Mouse (Mus musculus) left cerebral cortex, adult 2 months (tissue): ENCODE results near the gene Tshr. TPM values are rescaled to one million over a fixed set of nuclear protein-coding genes. Genes with fewer than 3 reads are reported as not detected.
"Not testable (repeated sequence)": the region's sequence is repeated elsewhere in the genome, so short reads cannot be mapped to it uniquely, and the experiment has no call there.

Experiments used
- DNase-seq, 2 experiments: peaks; one replicate each; pipeline ENCODE4 v3.0.0; 2021 to 2022; ENCODE audit warnings: low spot score in 2 of 2, mixed read lengths in 1 of 2; ENCODE audit errors: extremely low spot score in 1 of 2
- H3K27ac ChIP-seq: fragments of 200-600 bp; 2 replicates; pipeline ENCODE4 v1.8.1; 2022
- H3K4me3 ChIP-seq: fragments of 200-600 bp; 2 replicates; pipeline ENCODE4 v1.8.1; 2022
- CTCF ChIP-seq: fragments of 200-600 bp; IDR thresholded peaks from 2 replicates; pipeline ENCODE4 v1.8.1; 2022; ENCODE audit warnings: antibody characterized with exemption, mild to moderate bottlenecking, moderate library complexity
- intact Hi-C: fragments of 180-260 bp; cut with DNase I; formaldehyde crosslinking; loops from one replicate; pipeline ENCODE4 v1.15.1; 2025
- total RNA-seq, 2 experiments: library from RNA; stranded (reverse); gene quantifications; 2 replicates each; pipeline ENCODE4 v1.2.3; 2021

Gene Tshr
- total RNA-seq, 2 experiments from 2014 or later: 0.23 to 0.33 TPM

DNA sequence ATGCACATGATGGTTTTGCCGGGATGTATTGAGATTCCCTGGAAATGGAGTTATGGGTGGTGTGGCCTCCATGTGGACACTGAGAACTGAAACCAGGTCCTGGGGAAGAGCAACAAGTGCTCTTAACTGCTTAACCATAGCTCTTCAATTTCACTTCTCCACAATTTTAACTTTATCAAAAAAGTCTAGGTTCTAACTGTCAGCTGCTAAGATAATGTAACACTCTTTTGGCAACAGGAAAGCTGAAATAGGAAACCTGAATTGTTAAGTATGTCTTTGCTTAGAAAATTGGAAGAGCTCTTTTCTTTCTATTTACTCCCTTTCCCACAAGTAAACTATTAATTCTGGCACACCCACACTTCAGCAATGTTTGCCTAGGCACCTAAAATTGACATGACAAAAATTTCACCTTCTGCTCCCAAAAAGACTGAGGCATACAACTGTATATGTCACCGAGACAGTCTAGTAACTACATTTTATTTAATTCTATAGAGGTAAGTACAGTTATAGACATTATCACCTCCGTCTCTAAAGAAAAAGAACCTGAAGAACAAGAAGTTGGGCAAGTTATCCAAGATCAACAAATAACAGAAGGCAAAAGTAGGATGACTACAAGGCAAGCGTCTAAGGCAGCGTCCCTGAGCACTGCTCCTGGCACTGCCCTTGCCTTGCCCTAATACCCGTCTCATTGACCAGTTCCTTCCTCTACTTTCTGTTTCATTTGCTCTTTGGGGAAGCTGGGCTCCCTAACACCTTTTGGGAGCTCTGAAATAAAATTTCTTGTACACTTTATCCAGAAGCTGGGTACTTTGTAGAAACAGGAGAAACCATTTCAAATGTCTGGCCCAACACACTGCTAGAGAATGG, 197.1 kb downstream of the Tshr start:
- no peak overlapping the region for H3K4me3 ChIP-seq
- DNase-seq: no peak
- no peak overlapping the region for H3K27ac ChIP-seq
- intact Hi-C loops: no loop called here
- no peak for TF ChIP-seq CTCF

DNA sequence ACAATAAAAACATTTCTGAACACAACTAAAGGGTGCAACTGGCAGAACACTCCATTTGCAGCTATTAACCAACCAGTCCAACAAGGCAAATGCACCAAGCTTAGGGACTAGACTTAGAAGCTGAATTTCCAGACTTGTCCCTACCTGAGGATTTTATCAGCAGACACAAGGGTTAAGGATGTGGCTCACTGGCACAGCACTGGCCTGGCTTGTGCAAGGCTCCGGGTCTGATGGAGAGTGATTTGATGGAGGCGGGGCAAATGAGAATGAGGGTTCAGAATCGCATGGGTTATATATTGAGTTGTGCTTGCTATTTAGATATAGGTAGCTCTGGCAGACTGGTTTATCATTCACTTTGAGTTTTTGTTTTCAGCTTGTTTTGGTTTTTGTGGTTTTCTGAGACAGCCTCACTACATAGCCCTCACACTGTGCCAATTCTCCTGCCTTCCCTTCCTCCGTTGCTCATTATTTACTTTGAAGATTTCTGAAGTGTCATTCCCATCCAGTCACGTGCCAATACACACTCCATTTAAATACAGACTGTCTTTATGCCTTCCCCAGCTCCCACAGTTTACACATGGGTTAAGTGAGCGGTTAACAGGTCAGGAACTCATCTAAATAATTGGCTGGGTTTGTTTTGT, 198.1 kb downstream of the Tshr start:
- intact Hi-C loops: no loop called here
- no peak for DNase-seq
- TF ChIP-seq CTCF: no peak
- Histone ChIP-seq H3K27ac (no peak overlapping the region), H3K4me3 (no peak overlapping the region)

DNA sequence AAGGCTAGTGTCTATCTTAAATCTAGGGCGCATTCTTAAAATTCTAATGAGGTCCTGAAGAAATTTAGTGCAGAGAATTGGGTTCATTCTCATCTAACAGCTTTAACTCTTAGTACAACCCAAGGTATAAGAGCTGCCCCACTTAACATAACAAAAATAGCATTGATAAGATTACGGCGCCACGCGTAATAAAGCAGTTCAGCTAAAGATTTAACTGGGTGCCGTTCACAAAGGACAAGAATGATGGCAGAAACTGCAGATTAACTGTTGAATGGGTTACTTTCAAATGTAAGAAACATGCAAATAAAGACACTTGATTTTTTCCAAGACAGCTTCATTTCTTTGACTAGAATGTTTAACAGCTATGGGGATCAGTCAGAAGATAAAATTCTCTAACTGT, 199.0 kb downstream of the Tshr start:
- Histone ChIP-seq H3K4me3 (no peak overlapping the region), H3K27ac (no peak overlapping the region)
- intact Hi-C loops: no loop called here
- no peak for DNase-seq
- no peak for TF ChIP-seq CTCF

DNA sequence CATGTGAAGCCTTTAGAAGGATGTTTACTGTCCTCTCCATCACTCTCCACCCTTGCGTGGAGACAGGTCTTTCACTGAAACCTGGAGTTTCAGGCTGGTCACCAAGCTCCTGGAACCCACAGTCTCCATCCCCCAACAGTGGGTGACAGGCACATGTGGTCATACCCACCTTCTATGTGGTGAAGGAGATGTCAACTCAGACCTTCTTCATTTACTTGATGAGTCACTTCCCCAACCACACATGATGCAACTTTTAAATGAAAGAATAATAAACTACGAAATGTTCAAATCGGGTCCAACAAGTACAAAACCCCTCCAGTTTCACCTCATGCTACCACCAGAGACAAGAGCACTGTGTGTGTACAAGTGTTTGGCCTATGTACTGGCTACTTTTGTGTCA, 200.8 kb downstream of the Tshr start:
- H3K27ac ChIP-seq: no peak overlapping the region
- TF ChIP-seq CTCF: no peak
- DNase-seq: no peak
- intact Hi-C loops: no loop called here
- no peak overlapping the region for H3K4me3 ChIP-seq

DNA sequence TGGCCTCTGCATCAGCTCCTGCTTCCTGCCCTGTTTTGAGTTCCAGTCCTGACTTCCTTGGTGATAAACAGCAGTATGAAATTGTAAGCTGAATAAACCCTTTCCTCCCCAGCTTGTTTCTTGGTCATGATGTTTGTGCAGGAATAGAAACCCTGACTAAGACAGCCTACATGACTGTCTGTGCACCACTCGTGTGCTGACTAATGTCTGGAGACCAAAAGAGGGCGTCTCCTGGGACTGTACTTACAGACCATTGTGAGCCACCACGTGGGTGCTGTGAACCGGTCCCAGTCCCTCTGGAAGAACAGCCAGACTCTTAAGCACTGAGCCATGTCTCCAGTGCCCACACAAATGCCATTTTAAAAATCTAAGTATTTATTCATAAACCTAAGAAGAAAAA, 201.5 kb downstream of the Tshr start:
- H3K27ac ChIP-seq, DNase-seq, intact Hi-C loops, H3K4me3 ChIP-seq: not testable (repeated sequence)

DNA sequence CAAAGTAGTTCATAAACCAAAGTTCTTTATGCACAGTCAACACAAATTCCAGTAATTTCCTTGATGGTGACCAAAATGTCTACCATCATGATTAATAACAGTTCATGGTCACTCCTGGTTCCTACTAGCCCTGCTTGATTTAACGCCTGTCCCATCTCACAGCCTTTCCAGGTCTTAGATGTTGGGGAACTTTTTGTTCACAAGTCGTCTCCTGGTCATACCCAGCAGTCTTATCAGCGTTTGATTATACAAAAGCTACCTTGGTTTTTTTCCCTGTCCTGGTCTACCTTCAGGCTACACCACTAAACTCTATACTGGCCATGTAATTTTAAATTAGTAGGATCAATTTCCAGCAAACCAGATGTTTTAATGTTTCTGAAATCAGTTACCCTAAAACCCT, 202.7 kb downstream of the Tshr start:
- DNase-seq: no peak
- intact Hi-C loops: no loop called here
- no peak for TF ChIP-seq CTCF
- no peak overlapping the region for H3K27ac ChIP-seq
- peak overlapping the region; percentile 67 for H3K4me3 ChIP-seq

DNA sequence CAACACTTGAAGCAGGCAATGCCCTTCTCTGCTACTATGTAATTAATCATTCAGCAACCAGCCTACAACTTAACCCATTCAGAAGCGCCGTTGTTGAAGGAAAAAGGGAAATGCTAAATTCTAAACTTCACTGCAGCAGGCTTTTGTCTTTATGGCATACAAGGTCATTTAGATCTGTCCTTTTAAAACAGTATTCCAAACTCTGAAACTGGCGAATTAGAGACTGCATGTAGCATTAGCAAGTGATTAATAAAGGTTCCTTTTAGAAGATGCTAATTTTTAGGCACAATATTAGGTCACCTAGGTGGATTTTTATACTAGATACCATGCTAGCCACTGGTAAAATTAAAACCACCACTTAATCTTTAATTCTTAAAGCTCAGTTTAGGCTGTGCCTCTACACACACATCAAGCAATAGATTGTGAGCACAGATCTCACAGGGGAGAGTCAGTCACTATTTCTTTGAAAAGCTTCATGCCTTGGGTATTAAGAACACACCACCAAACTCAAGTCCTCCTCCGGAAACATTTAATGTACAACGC, 203.2 kb downstream of the Tshr start:
- H3K4me3 ChIP-seq: peak overlapping the region; percentile 67
- DNase-seq: no peak
- peak overlapping the region; percentile 99 for H3K27ac ChIP-seq
- intact Hi-C loops: loop anchor here (1.0 kb wide), 1 partner anchor 164 kb away; no protein-coding TSS in a partner anchor
- TF ChIP-seq CTCF: no peak

DNA sequence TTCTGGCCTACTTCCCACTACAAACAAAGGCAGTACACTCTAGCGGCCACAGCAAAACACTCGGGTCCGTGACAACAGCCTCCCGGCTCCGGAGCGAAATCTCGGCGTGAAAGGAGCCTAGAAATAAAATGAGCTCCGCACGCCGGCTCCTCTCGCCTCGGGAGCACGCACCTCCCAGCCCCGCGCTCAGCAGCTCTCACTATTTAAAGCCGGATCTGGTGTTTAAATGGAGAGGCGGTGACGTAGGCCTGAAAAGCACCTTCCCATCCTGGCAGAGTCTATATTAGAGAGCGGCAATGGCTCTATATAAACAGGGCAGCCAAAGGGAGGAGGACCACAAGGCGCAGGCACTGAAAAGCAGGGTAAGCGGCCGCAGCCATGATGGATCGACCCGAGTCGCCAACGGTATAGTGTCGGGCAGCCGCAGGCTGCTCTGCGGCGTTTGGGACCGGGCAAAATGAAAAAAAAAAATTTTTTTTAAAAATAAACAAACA, 203.9 kb downstream of the Tshr start:
- H3K27ac ChIP-seq: peak overlapping the region; percentile 99
- TF ChIP-seq CTCF: peak; percentile 31
- peak; percentile 88 to 89 for DNase-seq
- intact Hi-C loops: loop anchor here (1.0 kb wide), 1 partner anchor 165 kb away; no protein-coding TSS in a partner anchor
- H3K4me3 ChIP-seq: peak overlapping the region; percentile 67

DNA sequence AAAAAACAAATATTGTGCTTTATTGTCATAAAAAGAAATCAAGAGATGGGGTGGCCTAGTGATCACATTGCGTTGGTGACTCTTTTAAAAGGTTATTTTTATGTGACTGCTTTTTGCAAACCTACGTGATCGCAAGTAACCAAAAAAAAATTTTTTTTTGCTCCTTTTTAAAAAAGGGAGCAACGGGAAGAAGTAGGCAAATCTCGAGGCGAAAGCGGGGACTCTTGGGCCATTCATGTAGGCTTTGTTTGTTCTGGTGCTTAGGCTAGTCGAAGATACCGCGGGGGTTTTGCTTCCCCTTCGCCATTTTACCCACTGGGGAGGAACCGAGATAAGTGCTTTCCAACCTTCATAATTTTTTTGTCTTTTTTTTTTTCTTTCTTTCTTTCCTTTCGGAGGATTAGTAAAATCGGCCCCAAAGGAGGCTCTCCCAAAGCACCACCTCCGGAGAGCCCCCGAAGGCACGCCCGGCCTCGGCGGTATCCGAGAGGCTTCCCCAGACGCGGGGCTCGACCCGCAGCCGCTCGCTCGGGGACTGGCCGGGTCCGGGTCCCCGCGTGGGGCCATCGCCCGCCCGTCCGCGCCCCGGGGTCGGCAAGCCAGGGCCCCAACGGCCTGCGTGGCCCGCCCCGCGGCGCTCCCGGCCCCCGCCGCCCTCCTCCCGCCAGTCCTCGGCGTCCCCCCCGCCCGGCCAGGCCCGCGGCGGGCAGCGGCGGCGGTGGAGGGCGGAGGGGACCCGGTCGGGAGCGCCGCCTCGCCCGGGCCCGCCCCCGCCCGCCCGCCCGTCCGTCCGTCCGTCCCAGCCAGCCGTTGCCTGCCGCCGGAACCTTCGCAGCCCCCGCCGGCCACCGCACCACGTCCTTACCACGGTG, 204.5 kb downstream of the Tshr start:
- H3K27ac ChIP-seq: peak overlapping the region; percentile 99
- DNase-seq: peak; percentile 55 to 59
- intact Hi-C loops: loop anchor here (1.0 kb wide), 1 partner anchor 166 kb away; no protein-coding TSS in a partner anchor
- no peak for TF ChIP-seq CTCF
- H3K4me3 ChIP-seq: peak overlapping the region; percentile 67

DNA sequence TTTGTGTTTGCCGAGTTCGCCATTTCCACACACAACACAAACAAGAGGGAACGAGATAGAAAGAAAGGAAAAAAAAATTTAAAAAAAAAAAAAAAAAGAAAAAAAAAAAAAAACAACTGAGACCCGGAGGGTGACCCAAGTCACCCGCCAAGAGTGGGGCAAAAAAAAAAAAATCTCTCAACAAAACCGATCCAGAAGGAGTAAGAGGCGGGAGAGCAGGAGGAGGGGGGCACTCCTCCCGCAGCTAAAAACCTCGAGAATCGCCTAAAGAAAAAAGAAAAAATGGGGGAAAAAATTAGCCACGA, 205.1 kb downstream of the Tshr start:
- no peak for TF ChIP-seq CTCF
- intact Hi-C loops: no loop called here
- Histone ChIP-seq H3K27ac (peak overlapping the region; percentile 96), H3K4me3 (peak overlapping the region; percentile 67)
- DNase-seq: no peak
